Comparison of ENCODE assay signal across 33 mouse cellular contexts in the genomic region with DNA sequence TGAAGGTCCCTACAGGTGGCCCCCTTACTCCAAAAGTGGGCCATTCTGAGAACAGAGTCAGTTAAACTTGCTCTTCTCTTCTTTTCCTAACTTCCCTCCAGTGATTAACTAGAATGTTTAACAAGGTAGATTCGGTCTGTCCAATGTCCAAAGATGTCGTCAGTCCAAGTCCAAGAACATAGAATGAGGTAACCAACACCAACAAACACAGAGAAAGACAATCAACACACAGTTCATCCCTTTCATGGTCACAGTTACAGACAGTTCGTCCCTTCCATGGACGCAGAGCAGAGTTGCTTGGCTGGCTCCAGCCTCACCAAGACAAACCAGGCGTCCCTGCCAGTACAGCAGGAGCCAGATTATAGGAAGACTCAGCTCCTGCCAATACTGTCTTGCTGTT. TPM values are rescaled to one million over a fixed set of nuclear protein-coding genes. Genes with fewer than 3 reads are reported as not detected.
A peak's percentile ranks its signal among the peaks of the same experiment; 100 is the strongest.
DNase-seq lines count a peak whose midpoint lies in the region; ATAC-seq and TF ChIP-seq lines count a peak whose summit lies in the region.
"Had no signal": no experiment of that assay in that cellular context is flagged by ENCODE, and none has a peak within 500 bp of the region (broad histone marks: within the 10 kb centered on the region; RNA-seq: fewer than 3 reads in every experiment).

No protein-coding gene starts in this region.

- H3K9ac ChIP-seq in liver, adult 2 months (ENCODE audit: low read depth, low read length): peak overlapping the region; percentile 46
- no peak overlapping the region for H3K9ac ChIP-seq in liver, embryonic 12.5 days
- no peak overlapping the region for H3K9ac ChIP-seq in MEL (ENCODE audit: control insufficient read depth, low read depth, low read length, poor library complexity, severe bottlenecking)
- H3K9ac ChIP-seq: embryonic facial prominence, embryonic 12.5 days; embryonic facial prominence, embryonic 15.5 days; forebrain, postnatal 0 days; hindbrain, embryonic 12.5 days; hindbrain, embryonic 15.5 days had no signal

- H3K9me3 ChIP-seq in liver, embryonic 12.5 days (replicated peaks): no peaks in the 10 kb centered on the region
- H3K9me3 ChIP-seq in MEL (replicated peaks; ENCODE audit: insufficient read depth, low read length): no peaks in the 10 kb centered on the region
- H3K9me3 ChIP-seq: embryonic facial prominence, embryonic 12.5 days; embryonic facial prominence, embryonic 15.5 days; hindbrain, embryonic 12.5 days; hindbrain, embryonic 15.5 days had no signal

- TF ChIP-seq CTCF in kidney, adult 2 months (conservative IDR thresholded peaks at IDR 0.05; ENCODE audit: insufficient read depth, insufficient read length, low read depth, low read length): no peak
- TF ChIP-seq CTCF in liver, adult 2 months (IDR thresholded peaks at IDR 0.05; ENCODE audit: low read depth, low read length): no peak
- TF ChIP-seq CTCF in MEL (IDR thresholded peaks at IDR 0.05 in 2 of 3, conservative IDR thresholded peaks at IDR 0.05 in 1 of 3; ENCODE audit: control insufficient read depth in 1 of 3, insufficient read depth in 1 of 3, low read depth in 2 of 3, low read length in 3 of 3, poor library complexity in 1 of 3, severe bottlenecking in 1 of 3): no peak

- TF ChIP-seq POLR2A in kidney, adult 2 months (IDR thresholded peaks at IDR 0.05; ENCODE audit: low read depth, low read length): peak; percentile 11
- 0 out of 2 replicates have a peak, but pooled peaks have one; percentile 28 for TF ChIP-seq POLR2A in liver, adult 2 months (IDR thresholded peaks at IDR 0.05; ENCODE audit: extremely low read depth, insufficient read depth, low read length)
- TF ChIP-seq POLR2A in MEL (IDR thresholded peaks at IDR 0.05; ENCODE audit: control insufficient read depth in 1 of 2, insufficient read depth in 1 of 2, low read depth in 1 of 2, low read length in 2 of 2, poor library complexity in 1 of 2): no peak

- peak overlapping the region; percentile 70 for H3K27ac ChIP-seq in kidney, adult 2 months (ENCODE audit: insufficient read depth, low read depth, low read length)
- H3K27ac ChIP-seq in liver, adult 2 months (replicated peaks; ENCODE audit: insufficient read depth, low read depth, low read length): peak overlapping the region; percentile 97
- H3K27ac ChIP-seq in liver, embryonic 12.5 days: no peak overlapping the region
- no peak overlapping the region for H3K27ac ChIP-seq in MEL (ENCODE audit: control insufficient read depth, low read depth, low read length)
- H3K27ac ChIP-seq: embryonic facial prominence, embryonic 12.5 days; embryonic facial prominence, embryonic 15.5 days; hindbrain, embryonic 12.5 days; hindbrain, embryonic 15.5 days had no signal

- H3K36me3 ChIP-seq in kidney, adult 2 months (ENCODE audit: control insufficient read depth, insufficient read depth, low read length): no peaks in the 10 kb centered on the region
- H3K36me3 ChIP-seq in liver, adult 2 months (ENCODE audit: control insufficient read depth, insufficient read depth, low read length): no peaks in the 10 kb centered on the region
- no peaks in the 10 kb centered on the region for H3K36me3 ChIP-seq in liver, embryonic 12.5 days
- H3K36me3 ChIP-seq in MEL (ENCODE audit: control insufficient read depth in 1 of 2, insufficient read depth in 2 of 2, low read length in 2 of 2): no peaks in the 10 kb centered on the region
- H3K36me3 ChIP-seq: embryonic facial prominence, embryonic 12.5 days; embryonic facial prominence, embryonic 15.5 days; hindbrain, embryonic 12.5 days; hindbrain, embryonic 15.5 days had no signal

- H3K4me1 ChIP-seq in kidney, adult 2 months (ENCODE audit: control insufficient read depth, insufficient read depth, low read length): peaks cover 9% of the 10 kb centered on the region; the same call in 1 of the 2 replicates
- H3K4me1 ChIP-seq in liver, adult 2 months (ENCODE audit: control insufficient read depth, insufficient read depth, low read length): peaks cover 22% of the 10 kb centered on the region
- H3K4me1 ChIP-seq in liver, embryonic 12.5 days: no peaks in the 10 kb centered on the region
- no peaks in the 10 kb centered on the region for H3K4me1 ChIP-seq in MEL (ENCODE audit: control insufficient read depth in 1 of 2, insufficient read depth in 2 of 2, low read length in 2 of 2)
- H3K4me1 ChIP-seq: embryonic facial prominence, embryonic 12.5 days; embryonic facial prominence, embryonic 15.5 days; hindbrain, embryonic 12.5 days; hindbrain, embryonic 15.5 days had no signal

- H3K79me2 ChIP-seq in liver, adult 2 months (ENCODE audit: control insufficient read depth, insufficient read depth, low read length): no peaks in the 10 kb centered on the region
- no peaks in the 10 kb centered on the region for H3K79me2 ChIP-seq in MEL (ENCODE audit: control insufficient read depth, insufficient read depth, low read length, poor library complexity)

- H3K4me2 ChIP-seq in liver, embryonic 12.5 days: no peak overlapping the region
- H3K4me2 ChIP-seq: embryonic facial prominence, embryonic 12.5 days; embryonic facial prominence, embryonic 15.5 days; heart, embryonic 11.5 days; hindbrain, embryonic 12.5 days; hindbrain, embryonic 15.5 days had no signal

- no peak for TF ChIP-seq RAD21 in MEL (IDR thresholded peaks at IDR 0.05; ENCODE audit: low read depth, low read length)

- 71% methylated on average over 5 of the region's 5 CpGs for WGBS in kidney, adult 2 months
- WGBS in liver, adult 2 months: 21% methylated on average over 5 of the region's 5 CpGs
- 68% methylated on average over 5 of the region's 5 CpGs for WGBS in liver, embryonic 12.5 days (ENCODE audit: insufficient replicate concordance)

- no peaks in the 10 kb centered on the region for H3K27me3 ChIP-seq in kidney, adult 2 months (replicated peaks; ENCODE audit: control insufficient read depth, insufficient read depth, low read length)
- H3K27me3 ChIP-seq in liver, adult 2 months (ENCODE audit: control insufficient read depth, insufficient read depth, low read length): no peaks in the 10 kb centered on the region
- peaks cover 16% of the 10 kb centered on the region for H3K27me3 ChIP-seq in liver, embryonic 12.5 days (replicated peaks)
- peaks cover 0 to 3% of the 10 kb centered on the region in 2 experiments; a peak in 1 of 4 replicates for H3K27me3 ChIP-seq in MEL (ENCODE audit: control insufficient read depth in 1 of 2, insufficient read depth in 2 of 2, low read length in 2 of 2)
- H3K27me3 ChIP-seq: embryonic facial prominence, embryonic 12.5 days; embryonic facial prominence, embryonic 15.5 days; hindbrain, embryonic 12.5 days; hindbrain, embryonic 15.5 days had no signal

- TF ChIP-seq EP300 in MEL (IDR thresholded peaks at IDR 0.05; ENCODE audit: low read depth in 1 of 2, low read length in 2 of 2): no peak

- peak overlapping the region; percentile 24 for H3K4me3 ChIP-seq in kidney, adult 2 months (ENCODE audit: insufficient read depth, low read depth, low read length)
- peak overlapping the region; percentile 32 for H3K4me3 ChIP-seq in liver, adult 2 months (ENCODE audit: insufficient read depth, low read depth, low read length)
- no peak overlapping the region for H3K4me3 ChIP-seq in liver, embryonic 12.5 days
- peak overlapping the region in 1 of 2 experiments; percentile 53; a peak in 1 of 4 replicates for H3K4me3 ChIP-seq in MEL (ENCODE audit: control insufficient read depth in 1 of 2, insufficient read depth in 1 of 2, low read depth in 2 of 2, low read length in 2 of 2)
- H3K4me3 ChIP-seq: embryonic facial prominence, embryonic 12.5 days; embryonic facial prominence, embryonic 15.5 days; hindbrain, embryonic 12.5 days; hindbrain, embryonic 15.5 days had no signal

- peak; percentile 78 for DNase-seq in kidney, adult 2 months
- DNase-seq in kidney, postnatal 10 days: no peak
- peak; percentile 87 for DNase-seq in liver, adult 2 months (ENCODE audit: extremely low read depth, low read depth, low spot score)
- no peak for DNase-seq in MEL (ENCODE audit: low read depth, low spot score)
- DNase-seq in adipocyte (ENCODE audit: low spot score): peak; percentile 39
- no peak for DNase-seq in adrenal gland, adult 8-10 months
- DNase-seq: adrenal gland, postnatal 14 days; cerebellum, adult 11 months; cerebellum, adult 2 months; cerebellum, adult 9-11 months; cerebellum, postnatal 25 days; forebrain, postnatal 0 days; gastrocnemius, postnatal 25 days had no signal

- no peak for ATAC-seq in liver, embryonic 12.5 days
- ATAC-seq: activated CD4-positive, CD25-positive, alpha-beta regulatory T cell, adult 4 months; CD4-positive, CD25-positive, alpha-beta regulatory T cell, adult 4 months; forebrain, embryonic 14.5 days; forebrain, postnatal 0 days had no signal

TF ChIP-seq in MEL, 35 proteins besides CTCF, POLR2A, EP300 and RAD21:
- TF ChIP-seq GABPA (IDR thresholded peaks at IDR 0.05; ENCODE audit: low read depth, low read length) (no peak), NELFE (IDR thresholded peaks at IDR 0.05; ENCODE audit: low read depth, low read length) (0 out of 2 replicates have a peak, but pooled peaks have one; percentile 16)

RNA-seq across cellular contexts. Expression of a gene that starts 1.6 kb away (rescaled TPM):
- polyA plus RNA-seq in kidney, adult 2 months (2012; rRNA removed): 32.2 and 34.4 TPM in 2 replicates
- 0.34 and 0.37 TPM in 2 replicates for total RNA-seq in liver, adult 2 months (2014; rRNA removed)
- 0.15 and 0.17 TPM in 2 replicates for polyA plus RNA-seq in liver, adult 2 months (2012; rRNA removed)
- polyA plus RNA-seq in liver, embryonic 12.5 days (2016; fragmentation: Nextera tagmentation; extraction: Ambion mirVana): not detected in 2 replicates
- total RNA-seq in MEL (2012; rRNA removed): not detected in 2 replicates
- polyA plus RNA-seq in MEL (2012; ENCODE audit: insufficient read depth in 1 of 2, insufficient read length in 2 of 2, low read depth in 1 of 2, low replicate concordance in 2 of 2, missing spikeins in 1 of 2): not detected
- not detected for total RNA-seq in adrenal gland, adult 8-10 months (2022)
- total RNA-seq: adrenal gland, adult 18-20 months; adrenal gland, postnatal 14 days; adrenal gland, postnatal 4 days; common myeloid progenitor, adult 5-6 weeks; forebrain, postnatal 0 days; gastrocnemius, adult 8-10 months; gastrocnemius, postnatal 25 days; heart, adult 8-10 months; heart, postnatal 25 days; hematopoietic stem cell, adult 5-6 weeks had no signal
- polyA plus RNA-seq: activated CD4-positive, CD25-positive, alpha-beta regulatory T cell, adult 4 months; C2C12; CD4-positive, CD25-positive, alpha-beta regulatory T cell, adult 4 months; cerebellum, adult 2 months; embryonic facial prominence, embryonic 12.5 days; embryonic facial prominence, embryonic 15.5 days; forebrain, embryonic 11.5 days; forebrain, embryonic 14.5 days; forebrain, postnatal 0 days; heart, embryonic 11.5 days; heart, embryonic 14.5 days; heart, postnatal 0 days; hindbrain, embryonic 12.5 days; hindbrain, embryonic 15.5 days had no signal

Comparison
In these comparisons a context has a peak if more than half of its experiments do, and no peak if none do; other contexts are left out.
1. DNase-seq: peak in kidney, adult 2 months (single experiment), liver, adult 2 months (single experiment) and adipocyte (single experiment); none in kidney, postnatal 10 days (single experiment), MEL (single experiment) and adrenal gland, adult 8-10 months (single experiment).
2. H3K27ac ChIP-seq: peak in kidney, adult 2 months (single experiment) and liver, adult 2 months (single experiment); none in liver, embryonic 12.5 days (single experiment) and MEL (single experiment).
3. POLR2A ChIP-seq: peak in kidney, adult 2 months (single experiment) and liver, adult 2 months (single experiment); none in MEL (0 of 2).
4. RNA of a gene that starts 1.6 kb away (polyA plus RNA-seq): 32.2 to 34.4 TPM in kidney, adult 2 months; 0.15 to 0.17 TPM in liver, adult 2 months, not detected in liver, embryonic 12.5 days and not detected in MEL; every median in the first group is over 10 times any median in the second.